Mouse (Mus musculus): ENCODE data around the gene Glyatl3. TPM values are rescaled to one million over a fixed set of nuclear protein-coding genes. Genes with fewer than 3 reads are reported as not detected.

Gene Glyatl3
- total RNA-seq, 2 experiments from 2014 or later: not detected

DNA sequence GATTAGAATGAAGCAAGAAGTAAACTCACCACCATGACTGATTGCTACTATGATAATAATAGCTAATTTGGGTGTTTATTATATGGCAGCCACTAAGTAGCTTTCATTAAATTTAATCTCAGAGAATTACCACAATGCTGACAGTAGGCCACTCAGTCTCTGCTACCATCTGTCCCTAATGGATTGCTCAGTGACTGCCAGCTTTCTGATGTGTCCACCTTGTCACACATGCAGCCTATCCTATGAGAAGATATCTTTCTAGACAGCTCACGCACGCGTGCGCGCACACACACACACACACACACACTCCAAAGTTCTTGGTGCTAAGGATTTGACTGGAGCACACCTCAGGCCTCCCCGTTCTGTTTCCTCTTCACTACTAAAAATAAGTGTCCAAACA lies 41.5 kb downstream of the Glyatl3 start:
- no peak for DNase-seq (ENCODE audit: low spot score in 2 of 2)
- intact Hi-C loops (cut with DNase I): no loop called here

DNA sequence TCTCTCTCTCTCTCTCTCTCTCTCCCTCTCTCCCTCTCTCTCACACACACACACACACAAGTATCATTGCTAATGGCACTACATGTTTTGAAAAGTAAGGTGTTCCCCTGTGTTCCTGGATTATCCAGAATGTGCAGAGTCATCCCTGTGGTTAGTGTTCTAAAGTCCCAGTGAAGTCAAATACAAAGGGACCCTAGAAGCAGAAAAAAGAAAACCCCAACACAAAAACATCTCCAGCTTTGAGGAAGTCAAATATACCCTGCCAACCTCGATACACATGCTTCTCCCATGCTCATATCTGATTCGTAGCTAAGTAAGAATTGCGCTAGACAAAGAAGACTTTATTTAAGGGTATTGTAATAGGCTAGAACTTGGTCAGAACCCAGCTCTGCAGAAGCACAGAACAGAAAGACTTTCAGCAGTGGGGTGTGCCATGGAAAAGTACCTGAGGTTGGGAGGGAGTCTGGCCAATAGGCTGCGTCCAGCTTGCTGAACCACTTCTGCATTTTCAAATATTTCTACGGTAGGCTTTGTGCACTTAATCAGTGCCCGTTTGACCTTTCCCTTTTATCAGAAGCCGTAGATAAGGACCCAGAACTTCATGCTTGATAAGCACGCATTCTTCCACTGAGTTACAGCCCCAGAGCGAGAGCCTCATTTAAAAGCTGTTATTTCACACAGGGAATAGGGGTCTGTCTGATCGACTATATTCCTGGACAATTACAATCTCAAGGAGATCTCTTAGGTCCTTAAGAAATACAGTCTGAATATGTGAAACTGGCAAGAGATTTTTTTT lies 45.0 kb downstream of the Glyatl3 start:
- intact Hi-C loops (cut with DNase I): no loop called here
- no peak for DNase-seq (ENCODE audit: low spot score in 2 of 2)

DNA sequence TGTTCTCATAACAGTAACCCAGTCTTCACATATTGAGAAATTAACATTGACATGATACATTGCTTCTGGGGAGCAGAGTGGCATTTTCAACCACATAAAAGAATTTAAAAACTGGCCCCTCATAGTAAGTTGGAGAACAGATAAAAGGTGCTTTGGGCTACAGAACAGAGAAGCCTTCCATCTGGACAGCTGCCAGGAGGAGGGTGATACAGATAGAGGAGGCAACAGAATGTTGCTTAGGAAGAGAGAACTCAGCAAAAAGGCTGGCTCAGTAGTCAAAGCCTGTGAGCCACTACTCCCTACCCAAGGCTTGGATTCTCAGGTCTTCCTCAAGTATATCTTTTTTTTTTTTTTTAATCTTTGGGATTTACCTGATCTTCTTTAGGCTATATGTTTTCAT lies 59.1 kb downstream of the Glyatl3 start:
- no peak for DNase-seq (ENCODE audit: low spot score in 2 of 2)
- intact Hi-C loops (cut with DNase I): no loop called here

Other genes starting within 250 kb of the Glyatl3 start
- not detected for gene Esp1, start 187.2 kb downstream of the Glyatl3 start, total RNA-seq (2021)
- not detected for gene Crisp2, start 107.3 kb downstream of the Glyatl3 start, total RNA-seq (2021)
- not detected for gene Rhag, start 103.2 kb downstream of the Glyatl3 start, total RNA-seq (2021)
- gene 9130008F23Rik, start 33.8 kb downstream of the Glyatl3 start, total RNA-seq (2021): under 1 TPM; 0.26 to 0.34 TPM
- gene Mut, start 20.3 kb upstream of the Glyatl3 start, total RNA-seq (2021): 10 to 100 TPM; 40.5 to 41.1 TPM
- 1 to 10 TPM; 4.9 to 6.0 TPM for gene Cenpq, start 20.7 kb upstream of the Glyatl3 start, total RNA-seq (2021)